Mouse (Mus musculus): Measurements from ENCODE around the gene Zap70. TPM values are rescaled to one million over a fixed set of nuclear protein-coding genes. Genes with fewer than 3 reads are reported as not detected.
"Not testable (repeated sequence)": the region's sequence is repeated elsewhere in the genome, so short reads cannot be mapped to it uniquely, and the experiment has no call there.

The Zap70 gene
- polyA plus RNA-seq, 1 experiment from 2014 or later, result 0.41 TPM

DNA sequence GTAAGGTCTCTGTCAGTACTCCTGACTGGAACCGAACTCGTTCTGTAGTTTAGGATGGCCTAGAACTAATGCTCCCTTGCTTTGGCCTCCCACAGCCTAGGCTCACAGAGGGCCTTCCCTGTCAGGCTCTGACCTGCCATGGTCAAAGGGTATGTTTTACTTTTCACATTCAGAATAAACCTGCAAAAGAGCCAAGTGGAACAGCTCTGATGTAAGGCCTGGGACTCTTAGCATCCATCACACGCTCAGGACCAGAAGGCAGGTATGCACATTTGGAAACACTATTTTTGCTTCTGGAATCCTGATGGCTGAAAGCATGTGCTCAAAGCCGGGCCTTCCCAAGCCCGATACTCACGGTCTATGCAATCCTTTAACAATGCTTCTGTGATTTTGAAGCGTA lies 50.2 kb downstream of the Zap70 start:
- H3K36me3 ChIP-seq (ENCODE audit: control insufficient read depth, insufficient read depth, low read length), result peaks cover 28% of the 10 kb centered on the region

DNA sequence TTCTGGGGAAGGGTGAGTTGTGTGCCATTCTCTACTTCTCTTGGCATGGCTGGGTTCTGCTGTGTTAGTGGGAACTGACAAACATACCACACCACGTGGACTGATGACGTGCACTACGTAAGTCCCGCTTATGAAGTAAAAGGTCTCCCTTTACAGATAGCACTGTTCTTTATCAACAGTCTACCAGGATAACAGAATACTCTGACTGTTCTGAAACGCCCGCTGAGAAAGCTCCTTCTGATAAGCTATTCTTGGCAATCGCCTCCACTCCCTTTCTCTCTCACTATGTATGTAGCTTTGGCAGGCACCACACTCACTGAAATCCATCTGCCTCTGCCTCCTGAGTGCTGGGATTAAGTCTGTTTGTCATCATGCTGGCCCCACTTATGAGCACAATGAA lies 51.8 kb downstream of the Zap70 start:
- 92% methylated on average over 7 of the region's 7 CpGs for WGBS
- Histone ChIP-seq H3K27ac (ENCODE audit: low read depth, low read length) (no peak overlapping the region), H3K9me3 (ENCODE audit: control insufficient read depth, low read length) (no peaks in the 10 kb centered on the region), H3K27me3 (ENCODE audit: control insufficient read depth, insufficient read depth, low read length) (no peaks in the 10 kb centered on the region), H3K9ac (ENCODE audit: low read length) (no peak overlapping the region), H3K4me2 (no peak overlapping the region), H3K4me3 (ENCODE audit: low read depth, low read length) (no peak overlapping the region), H3K36me3 (ENCODE audit: control insufficient read depth, insufficient read depth, low read length) (peaks cover 20% of the 10 kb centered on the region), H3K4me1 (ENCODE audit: control insufficient read depth, insufficient read depth, low read length) (no peaks in the 10 kb centered on the region)
- ATAC-seq (ENCODE audit: low FRiP score) (no peak), DNase-seq (ENCODE audit: low spot score, missing footprints) (peak; percentile 49)

More for the DNA sequence above, 50.2 kb downstream of the Zap70 start:
- Histone ChIP-seq H3K27ac (ENCODE audit: low read depth, low read length) (no peak overlapping the region), H3K9ac (ENCODE audit: low read length) (no peak overlapping the region), H3K4me1 (ENCODE audit: control insufficient read depth, insufficient read depth, low read length) (no peaks in the 10 kb centered on the region), H3K9me3 (ENCODE audit: control insufficient read depth, low read length) (no peaks in the 10 kb centered on the region), H3K4me3 (ENCODE audit: low read depth, low read length) (no peak overlapping the region), H3K27me3 (ENCODE audit: control insufficient read depth, insufficient read depth, low read length) (no peaks in the 10 kb centered on the region), H3K4me2 (no peak overlapping the region)
- DNase-seq (ENCODE audit: low spot score, missing footprints), result no peak
- no peak for ATAC-seq (ENCODE audit: low FRiP score)
- WGBS, result 98% methylated on average over 7 of the region's 7 CpGs

GRCm38 (mm10) chr1:36814271-36814903 lies 52.8 kb downstream of the Zap70 start:
- Histone ChIP-seq H3K4me3 (ENCODE audit: low read depth, low read length) (no peak overlapping the region), H3K27ac (ENCODE audit: low read depth, low read length) (no peak overlapping the region), H3K9ac (ENCODE audit: low read length) (no peak overlapping the region), H3K4me2 (no peak overlapping the region), H3K4me1 (ENCODE audit: control insufficient read depth, insufficient read depth, low read length) (no peaks in the 10 kb centered on the region), H3K27me3 (ENCODE audit: control insufficient read depth, insufficient read depth, low read length) (no peaks in the 10 kb centered on the region), H3K9me3 (ENCODE audit: control insufficient read depth, low read length) (no peaks in the 10 kb centered on the region), H3K36me3 (ENCODE audit: control insufficient read depth, insufficient read depth, low read length) (peaks cover 17% of the 10 kb centered on the region)
- no peak for ATAC-seq (ENCODE audit: low FRiP score)
- WGBS, result 86% methylated on average over 5 of the region's 5 CpGs
- peak; percentile 77 for DNase-seq (ENCODE audit: low spot score, missing footprints)

GRCm38 (mm10) chr1:36815166-36815565 lies 53.6 kb downstream of the Zap70 start:
- no peaks in the 10 kb centered on the region for H3K9me3 ChIP-seq (ENCODE audit: control insufficient read depth, low read length)
- H3K27me3 ChIP-seq (ENCODE audit: control insufficient read depth, insufficient read depth, low read length), result no peaks in the 10 kb centered on the region
- no peaks in the 10 kb centered on the region for H3K4me1 ChIP-seq (ENCODE audit: control insufficient read depth, insufficient read depth, low read length)
- no peak overlapping the region for H3K4me3 ChIP-seq (ENCODE audit: low read depth, low read length)
- H3K36me3 ChIP-seq (ENCODE audit: control insufficient read depth, insufficient read depth, low read length), result peaks cover 12% of the 10 kb centered on the region
- no peak overlapping the region for H3K9ac ChIP-seq (ENCODE audit: low read length)
- DNase-seq (ENCODE audit: low spot score, missing footprints), result peak; percentile 14
- ATAC-seq (ENCODE audit: low FRiP score), result no peak
- 91% methylated on average over 6 of the region's 6 CpGs for WGBS
- no peak overlapping the region for H3K4me2 ChIP-seq
- H3K27ac ChIP-seq (ENCODE audit: low read depth, low read length), result no peak overlapping the region

GRCm38 (mm10) chr1:36821918-36822317 lies 60.3 kb downstream of the Zap70 start:
- not testable (repeated sequence) for H3K27me3 ChIP-seq (ENCODE audit: control insufficient read depth, insufficient read depth, low read length); H3K4me2 ChIP-seq; H3K9ac ChIP-seq (ENCODE audit: low read length); ATAC-seq (ENCODE audit: low FRiP score); H3K27ac ChIP-seq (ENCODE audit: low read depth, low read length); H3K4me3 ChIP-seq (ENCODE audit: low read depth, low read length); H3K4me1 ChIP-seq (ENCODE audit: control insufficient read depth, insufficient read depth, low read length); H3K9me3 ChIP-seq (ENCODE audit: control insufficient read depth, low read length)
- DNase-seq (ENCODE audit: low spot score, missing footprints), result peak; percentile 6
- H3K36me3 ChIP-seq (ENCODE audit: control insufficient read depth, insufficient read depth, low read length), result peaks cover 18% of the 10 kb centered on the region
- 90% methylated on average over 4 of the region's 4 CpGs for WGBS

GRCm38 (mm10) chr1:36824356-36824755 lies 62.8 kb downstream of the Zap70 start:
- H3K9me3 ChIP-seq (ENCODE audit: control insufficient read depth, low read length), result no peaks in the 10 kb centered on the region
- no peaks in the 10 kb centered on the region for H3K4me1 ChIP-seq (ENCODE audit: control insufficient read depth, insufficient read depth, low read length)
- H3K36me3 ChIP-seq (ENCODE audit: control insufficient read depth, insufficient read depth, low read length), result peaks cover 18% of the 10 kb centered on the region
- WGBS, result 87% methylated on average over 5 of the region's 5 CpGs
- no peak overlapping the region for H3K4me3 ChIP-seq (ENCODE audit: low read depth, low read length)
- ATAC-seq (ENCODE audit: low FRiP score) (no peak), DNase-seq (ENCODE audit: low spot score, missing footprints) (peak; percentile 68)
- no peak overlapping the region for H3K9ac ChIP-seq (ENCODE audit: low read length)
- H3K27ac ChIP-seq (ENCODE audit: low read depth, low read length), result no peak overlapping the region
- H3K27me3 ChIP-seq (ENCODE audit: control insufficient read depth, insufficient read depth, low read length), result no peaks in the 10 kb centered on the region
- H3K4me2 ChIP-seq, result no peak overlapping the region

DNA sequence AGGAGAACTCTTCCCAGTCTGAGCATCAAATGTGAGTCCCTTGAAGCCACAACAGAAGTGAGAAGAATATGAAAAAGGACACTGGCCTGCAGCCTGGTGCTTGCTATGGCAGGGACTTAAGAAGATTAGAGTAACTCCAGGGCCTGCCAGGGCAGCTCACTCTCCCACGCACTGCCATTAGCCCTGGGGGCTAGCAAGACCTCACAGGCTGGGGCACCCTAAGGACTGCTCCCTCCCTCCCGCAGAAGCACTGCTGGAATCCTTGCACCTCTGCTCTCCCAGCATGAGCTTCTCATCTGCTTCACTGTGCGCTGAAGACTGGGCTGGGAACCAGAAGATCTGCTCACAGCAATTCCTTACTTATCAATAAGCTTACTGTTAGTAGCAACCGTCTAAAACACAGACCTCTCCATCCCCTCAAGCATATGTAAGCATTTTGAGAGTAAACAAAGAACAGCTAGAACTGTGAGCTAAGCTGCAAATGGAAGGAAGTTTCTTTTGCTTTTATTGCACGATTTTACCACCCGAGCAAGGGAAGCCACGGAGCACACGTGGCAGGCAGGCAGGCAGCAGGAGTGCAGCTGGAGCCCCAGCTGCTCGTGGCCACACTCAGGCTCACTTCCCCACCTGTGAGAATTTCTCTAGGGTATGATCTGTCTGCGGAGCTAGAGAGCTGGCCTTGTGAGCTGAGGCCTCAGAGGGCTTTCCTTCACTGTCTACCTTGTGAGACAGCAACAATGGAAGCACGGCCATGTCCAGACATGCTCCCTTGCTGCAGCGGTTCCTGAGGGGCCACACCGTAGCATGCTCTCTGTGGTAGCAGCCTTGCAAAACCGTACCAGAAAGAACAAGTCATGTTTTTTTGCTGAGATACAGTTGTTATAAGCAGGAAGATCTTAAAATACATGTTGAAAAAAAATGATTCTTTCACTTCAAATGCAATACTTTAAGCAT lies 69.6 kb downstream of the Zap70 start:
- Histone ChIP-seq H3K27me3 (ENCODE audit: control insufficient read depth, insufficient read depth, low read length) (no peaks in the 10 kb centered on the region), H3K4me1 (ENCODE audit: control insufficient read depth, insufficient read depth, low read length) (no peaks in the 10 kb centered on the region), H3K36me3 (ENCODE audit: control insufficient read depth, insufficient read depth, low read length) (peaks cover 15% of the 10 kb centered on the region; the same call in 1 of the 2 replicates), H3K4me2 (no peak overlapping the region), H3K9me3 (ENCODE audit: control insufficient read depth, low read length) (no peaks in the 10 kb centered on the region), H3K4me3 (ENCODE audit: low read depth, low read length) (no peak overlapping the region), H3K9ac (ENCODE audit: low read length) (no peak overlapping the region), H3K27ac (ENCODE audit: low read depth, low read length) (no peak overlapping the region)
- no peak for ATAC-seq (ENCODE audit: low FRiP score)
- peak; percentile 74 for DNase-seq (ENCODE audit: low spot score, missing footprints)
- 68% methylated on average over 14 of the region's 14 CpGs for WGBS
